Mouse (Mus musculus): ENCODE results near the gene Olfr613.
"Not testable (repeated sequence)": the region's sequence is repeated elsewhere in the genome, so short reads cannot be mapped to it uniquely, and the experiment has no call there.

Gene Olfr613

GRCm38 (mm10) chr7:103547774-103548173 lies at the start of gene Olfr613:
Gene Olfr613, plus strand, starts transcription at chr7:103548074.
- in situ Hi-C loops (cut with MboI) = no loop called here

- in situ Hi-C loops (cut with MboI) = no loop called here
Observed at GRCm38 (mm10) chr7:103512022-103512421, 35.9 kb upstream of the Olfr613 start, which contains the start of gene Olfr610. Gene Olfr610, minus strand, starts transcription at chr7:103512122.

GRCm38 (mm10) chr7:103520746-103521145 lies 27.1 kb upstream of the Olfr613 start, which contains the start of gene Olfr611:
Gene Olfr611, minus strand, starts transcription at chr7:103520846.
- in situ Hi-C loops (cut with MboI) = not testable (repeated sequence)

- in situ Hi-C loops (cut with MboI) = not testable (repeated sequence)
Observed at GRCm38 (mm10) chr7:103542617-103543016, 5.3 kb upstream of the Olfr613 start, which contains the start of gene Olfr612. Gene Olfr612, minus strand, starts transcription at chr7:103542717.

- in situ Hi-C loops (cut with MboI) = no loop called here
Observed at GRCm38 (mm10) chr7:103555779-103556178, 7.9 kb downstream of the Olfr613 start, which contains the start of gene Olfr615. Gene Olfr615, plus strand, starts transcription at chr7:103556079.

- in situ Hi-C loops (cut with MboI) = no loop called here
Observed at GRCm38 (mm10) chr7:103569043-103569442, 21.2 kb downstream of the Olfr613 start, which contains the start of gene Olfr616. Gene Olfr616, minus strand, starts transcription at chr7:103569143.

- in situ Hi-C loops (cut with MboI) = no loop called here
Observed at GRCm38 (mm10) chr7:103572761-103573160, 24.9 kb downstream of the Olfr613 start, which contains the start of gene Olfr617. Gene Olfr617, plus strand, starts transcription at chr7:103573061.

- in situ Hi-C loops (cut with MboI) = no loop called here
Observed at GRCm38 (mm10) chr7:103589803-103590202, 41.9 kb downstream of the Olfr613 start, which contains the start of gene Olfr618. Gene Olfr618, plus strand, starts transcription at chr7:103590103.

- in situ Hi-C loops (cut with MboI) = no loop called here
Observed at GRCm38 (mm10) chr7:103600275-103600674, 52.4 kb downstream of the Olfr613 start, which contains the start of gene Olfr619. Gene Olfr619, plus strand, starts transcription at chr7:103600575.

Data from mature B cell (primary cell).